Mouse (Mus musculus) CD4-positive, CD25-positive, alpha-beta regulatory T cell, adult 9 weeks (primary cell): ENCODE data around the gene Ednra. TPM values are rescaled to one million over a fixed set of nuclear protein-coding genes. Genes with fewer than 3 reads are reported as not detected.

Source experiments
- polyA plus RNA-seq: library from polyadenylated mRNA; unstranded; fragments of 100-300 nt; shearing (Covaris generic); gene quantifications from one replicate; pipeline ENCODE4 v1.2.1, GENCODE M21; 2017

Ednra gene
- polyA plus RNA-seq = 0.10 TPM

DNA sequence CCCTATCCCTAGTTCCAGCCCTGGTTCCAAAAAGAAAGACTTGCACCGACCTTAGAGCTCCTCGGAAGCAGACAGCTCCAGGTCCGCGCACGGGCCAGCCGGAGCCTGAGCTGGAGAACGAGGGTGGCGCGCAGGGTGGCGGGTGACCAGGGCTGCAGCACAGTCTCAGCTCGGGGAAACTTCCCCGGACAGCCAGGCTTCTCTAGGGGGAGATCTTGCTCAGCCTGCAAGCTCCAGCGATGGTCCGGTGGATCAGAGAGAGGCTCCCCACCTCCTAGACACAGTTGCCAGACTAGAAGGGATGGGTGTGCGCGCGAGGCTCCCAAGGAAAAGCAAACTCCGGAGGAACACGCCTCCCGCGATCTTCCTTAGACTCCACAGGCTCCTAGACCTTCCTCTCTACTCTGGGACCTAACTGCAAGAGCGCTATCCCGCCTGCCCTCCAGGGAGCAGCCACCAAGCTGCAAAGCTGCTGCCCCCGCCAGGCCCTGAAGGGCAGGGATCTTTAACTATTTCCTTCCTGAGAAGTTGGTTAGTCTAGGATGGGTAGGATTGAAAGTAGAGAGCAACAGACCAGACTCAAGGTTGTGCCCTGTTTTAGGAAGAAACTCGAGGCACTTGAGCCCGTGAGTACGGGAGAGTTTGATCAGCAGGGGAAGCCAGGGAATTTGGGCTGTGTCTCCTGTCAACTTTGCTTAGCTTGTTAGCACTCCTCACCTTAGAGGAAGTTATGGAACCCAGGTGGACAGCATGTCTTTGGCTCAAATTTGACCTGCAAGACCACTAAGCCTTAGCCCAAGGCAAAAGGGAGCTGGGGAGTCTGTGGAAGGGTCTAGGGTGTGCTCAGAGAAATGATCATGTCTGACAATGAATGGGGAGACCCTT, at the start of gene Ednra:
Ednra (minus strand) TSS at position 419 of the 885 bp plus-strand sequence.

Other genes with a start within 250 kb of the Ednra start
- gene Arhgap10, start 206.5 kb downstream of the Ednra start, polyA plus RNA-seq = 1.6 TPM
- 27.7 TPM for gene Prmt9, start 175.1 kb downstream of the Ednra start, polyA plus RNA-seq
- 17.9 TPM for gene Tmem184c, start 113.8 kb downstream of the Ednra start, polyA plus RNA-seq